Mouse (Mus musculus) gastrocnemius, postnatal 36 days (tissue): Measurements from ENCODE around the gene Lag3. TPM values are rescaled to one million over a fixed set of nuclear protein-coding genes. Genes with fewer than 3 reads are reported as not detected.

ENCODE experiments used
- DNase-seq, 2 experiments: peaks; one replicate each; pipeline ENCODE4 v3.0.0; 2022
- intact Hi-C: fragments of 180-260 bp; cut with DNase I; formaldehyde crosslinking; loops from one replicate; pipeline ENCODE4 v1.15.1; 2025
- total RNA-seq, 2 experiments: library from RNA; stranded (reverse); gene quantifications; 2 replicates each; pipeline ENCODE4 v1.2.3; 2021

Lag3 gene
- total RNA-seq, 2 experiments from 2014 or later = 0.25 TPM; not detected in 1

GRCm38 (mm10) chr6:124862406-124863124 lies 48.9 kb downstream of the Lag3 start:
- no peak for DNase-seq
- intact Hi-C loops = no loop called here

GRCm38 (mm10) chr6:124861802-124862201 lies 49.7 kb downstream of the Lag3 start:
- intact Hi-C loops = no loop called here
- DNase-seq = no peak

GRCm38 (mm10) chr6:124861266-124861665 lies 50.2 kb downstream of the Lag3 start:
- intact Hi-C loops = no loop called here
- DNase-seq = no peak

GRCm38 (mm10) chr6:124860511-124860910 lies 51.0 kb downstream of the Lag3 start:
- no peak for DNase-seq
- intact Hi-C loops = no loop called here

- intact Hi-C loops = loop anchor here (5.0 kb wide), 2 partner anchors 43 to 58 kb away; no protein-coding TSS in a partner anchor
Measured at GRCm38 (mm10) chr6:124859725-124860124, 51.8 kb downstream of the Lag3 start.

GRCm38 (mm10) chr6:124858561-124859318 lies 52.8 kb downstream of the Lag3 start:
- no peak for DNase-seq
- intact Hi-C loops = loop anchor here (5.0 kb wide), 2 partner anchors 44 to 59 kb away; no protein-coding TSS in a partner anchor

More at GRCm38 (mm10) chr6:124859725-124860124, 51.8 kb downstream of the Lag3 start:
- DNase-seq = peak; percentile 83 to 87

- intact Hi-C loops = loop anchor here (5.0 kb wide), 2 partner anchors 44 to 59 kb away; no protein-coding TSS in a partner anchor
- DNase-seq = no peak
Measured at GRCm38 (mm10) chr6:124857840-124858530, 53.5 kb downstream of the Lag3 start.

GRCm38 (mm10) chr6:124856916-124857839 lies 54.3 kb downstream of the Lag3 start, which contains the start of gene P3h3:
Gene P3h3 (minus strand): TSS chr6:124857752.
- intact Hi-C loops = loop anchor here (5.0 kb wide), 2 partner anchors 45 to 60 kb away; no protein-coding TSS in a partner anchor

GRCm38 (mm10) chr6:124856321-124856720 lies 55.2 kb downstream of the Lag3 start:
- no peak for DNase-seq
- intact Hi-C loops = loop anchor here (5.0 kb wide), 2 partner anchors 46 to 61 kb away; no protein-coding TSS in a partner anchor

More at GRCm38 (mm10) chr6:124856916-124857839, 54.3 kb downstream of the Lag3 start, which contains the start of gene P3h3:
- DNase-seq = peak; percentile 69 to 73

GRCm38 (mm10) chr6:124854647-124855046 lies 56.9 kb downstream of the Lag3 start:
- intact Hi-C loops = loop anchor here (5.0 kb wide), 2 partner anchors 48 to 63 kb away; no protein-coding TSS in a partner anchor
- no peak for DNase-seq

Other genes starting within 250 kb of the Lag3 start
- gene Lpcat3, start 248.7 kb downstream of the Lag3 start, total RNA-seq = 10 to 100 TPM; 16.3 to 18.3 TPM
- 10 to 100 TPM; 51.9 to 53.8 TPM for gene Emg1, start 199.5 kb downstream of the Lag3 start, total RNA-seq
- gene Phb2, start 199.4 kb downstream of the Lag3 start, total RNA-seq = 100 to 1,000 TPM; 140 to 161 TPM
- 1 to 10 TPM in 1 of 2 experiments, under 1 TPM in 1; 0.64 to 2.5 TPM for gene Ptpn6, start 173.0 kb downstream of the Lag3 start, total RNA-seq
- gene Grcc10, start 170.3 kb downstream of the Lag3 start, total RNA-seq = 100 to 1,000 TPM; 150 to 160 TPM
- gene Gm45234, start 155.7 kb downstream of the Lag3 start, total RNA-seq = under 1 TPM in 1 of 2 experiments, not detected in 1; 0.08 TPM
- gene Atn1, start 155.2 kb downstream of the Lag3 start, total RNA-seq = 10 to 100 TPM; 38.3 to 40.7 TPM
- gene Eno2, start 142.0 kb downstream of the Lag3 start, total RNA-seq = 1 to 10 TPM; 1.4 to 1.8 TPM
- under 1 TPM in 1 of 2 experiments, not detected in 1; 0.18 TPM for gene Lrrc23, start 132.0 kb downstream of the Lag3 start, total RNA-seq
- gene Spsb2, start 103.0 kb downstream of the Lag3 start, total RNA-seq = 1 to 10 TPM; 2.3 to 2.5 TPM
- 1,000 to 10,000 TPM; 2,608 to 3,105 TPM for gene Tpi1, start 97.4 kb downstream of the Lag3 start, total RNA-seq
- 10 to 100 TPM; 41.7 to 43.2 TPM for gene Usp5, start 82.2 kb downstream of the Lag3 start, total RNA-seq
- 1 to 10 TPM; 1.5 to 1.8 TPM for gene Cdca3, start 82.2 kb downstream of the Lag3 start, total RNA-seq
- gene Gnb3, start 71.4 kb downstream of the Lag3 start, total RNA-seq = 1 to 10 TPM; 1.2 to 1.6 TPM
- 1 to 10 TPM; 7.5 to 7.9 TPM for gene P3h3, start 54.0 kb downstream of the Lag3 start, total RNA-seq
- gene Gpr162, start 47.7 kb downstream of the Lag3 start, total RNA-seq = under 1 TPM; 0.12 to 0.23 TPM
- gene Cd4, start 23.5 kb downstream of the Lag3 start, total RNA-seq = 1 to 10 TPM in 1 of 2 experiments, not detected in 1; 2.8 TPM
- 100 to 1,000 TPM; 101 to 129 TPM for gene Ptms, start 8.4 kb upstream of the Lag3 start, total RNA-seq
- gene Mlf2, start 19.7 kb upstream of the Lag3 start, total RNA-seq = 100 to 1,000 TPM; 201 to 209 TPM
- 100 to 1,000 TPM in 1 of 2 experiments, 10 to 100 TPM in 1; 98.3 to 107 TPM for gene Cops7a, start 53.8 kb upstream of the Lag3 start, total RNA-seq
- 1 to 10 TPM in 1 of 2 experiments, under 1 TPM in 1; 0.10 to 1.3 TPM for gene Pianp, start 85.0 kb upstream of the Lag3 start, total RNA-seq
- 10 to 100 TPM; 20.3 to 22.8 TPM for gene Zfp384, start 97.4 kb upstream of the Lag3 start, total RNA-seq
- gene Ing4, start 128.1 kb upstream of the Lag3 start, total RNA-seq = 10 to 100 TPM; 26.4 to 31.1 TPM
- 1 to 10 TPM; 2.5 to 2.7 TPM for gene Acrbp, start 138.0 kb upstream of the Lag3 start, total RNA-seq
- gene Lpar5, start 156.2 kb upstream of the Lag3 start, total RNA-seq = not detected
- 10 to 100 TPM; 67.6 to 72.2 TPM for gene Chd4, start 184.3 kb upstream of the Lag3 start, total RNA-seq
- 10 to 100 TPM; 14.6 to 19.0 TPM for gene Nop2, start 220.2 kb upstream of the Lag3 start, total RNA-seq
- 10 to 100 TPM; 11.6 to 12.3 TPM for gene Iffo1, start 233.5 kb upstream of the Lag3 start, total RNA-seq